Mouse (Mus musculus) MEL (cell line): ENCODE measurements around the gene Frrs1l. TPM values are rescaled to one million over a fixed set of nuclear protein-coding genes. Genes with fewer than 3 reads are reported as not detected.

Experiments used
- DNase-seq: peaks from one replicate; pipeline ENCODE4 v3.0.0; 2011; ENCODE audit warnings: low read depth, low spot score
- H3K27ac ChIP-seq: 2 replicates; pipeline ENCODE4 v1.5.1; 2012; ENCODE audit warnings: low read depth, mild to moderate bottlenecking, control low read depth, low read length, moderate library complexity; ENCODE audit not compliant: control insufficient read depth
- H3K27me3 ChIP-seq, 2 experiments: fragments of 150-350 bp in 1 of 2; sonication (generic) in 1 of 2; 2 replicates each; pipeline ENCODE4 v1.6.1; 2012; ENCODE audit warnings: low read length in 2 of 2, mild to moderate bottlenecking in 2 of 2, improper control_type of control experiment in 1 of 2, moderate library complexity in 1 of 2; ENCODE audit not compliant: insufficient read depth in 2 of 2, control insufficient read depth in 1 of 2
- H3K36me3 ChIP-seq, 2 experiments: 2 replicates each; pipeline ENCODE4 v1.6.1; 2012 to 2014; ENCODE audit warnings: low read length in 2 of 2, improper control_type of control experiment in 1 of 2, inconsistent platforms in 1 of 2, mild to moderate bottlenecking in 1 of 2; ENCODE audit not compliant: insufficient read depth in 2 of 2, control insufficient read depth in 1 of 2
- H3K4me1 ChIP-seq, 2 experiments: fragments of 150-350 bp in 1 of 2; sonication (generic) in 1 of 2; 2 replicates each; pipeline ENCODE4 v1.6.1; 2012; ENCODE audit warnings: low read length in 2 of 2, improper control_type of control experiment in 1 of 2, mild to moderate bottlenecking in 1 of 2; ENCODE audit not compliant: insufficient read depth in 2 of 2, control insufficient read depth in 1 of 2
- H3K4me3 ChIP-seq, 2 experiments: fragments of 150-350 bp in 1 of 2; sonication (generic) in 1 of 2; 2 replicates each; pipeline ENCODE4 v1.5.1; 2012; ENCODE audit warnings: low read depth in 2 of 2, low read length in 2 of 2, mild to moderate bottlenecking in 2 of 2, moderate library complexity in 2 of 2, control low read depth in 1 of 2, improper control_type of control experiment in 1 of 2; ENCODE audit not compliant: control insufficient read depth in 1 of 2, insufficient read depth in 1 of 2
- H3K79me2 ChIP-seq: 2 replicates; pipeline ENCODE4 v1.6.1; 2012; ENCODE audit warnings: mild to moderate bottlenecking, low read length, moderate library complexity; ENCODE audit not compliant: control insufficient read depth, poor library complexity, insufficient read depth
- H3K9ac ChIP-seq: 2 replicates; pipeline ENCODE4 v1.6.1; 2012; ENCODE audit warnings: low read depth, mild to moderate bottlenecking, control low read depth, low read length, moderate library complexity; ENCODE audit not compliant: control insufficient read depth, poor library complexity, severe bottlenecking
- H3K9me3 ChIP-seq: fragments of 150-350 bp; sonication (generic); replicated peaks from 2 replicates; pipeline ENCODE4 v1.6.1; 2012; ENCODE audit warnings: mild to moderate bottlenecking, low read length, improper control_type of control experiment, moderate library complexity; ENCODE audit not compliant: insufficient read depth
- CHD2 ChIP-seq: IDR thresholded peaks from 2 replicates; pipeline ENCODE4 v1.6.1; 2011; ENCODE audit warnings: low read length, improper control_type of control experiment
- CTCF ChIP-seq, 3 experiments: IDR thresholded peaks in 2 of 3; conservative IDR thresholded peaks in 1 of 3; 2 replicates each; pipeline ENCODE4 v1.5.1; 2011 to 2012; ENCODE audit warnings: low read length in 3 of 3, low read depth in 2 of 3, mild to moderate bottlenecking in 2 of 3, improper control_type of control experiment in 1 of 3, inconsistent platforms in 1 of 3, mixed read lengths in 1 of 3, moderate library complexity in 1 of 3; ENCODE audit not compliant: control insufficient read depth in 1 of 3, insufficient read depth in 1 of 3, poor library complexity in 1 of 3, severe bottlenecking in 1 of 3
- E2F4 ChIP-seq: IDR thresholded peaks from 2 replicates; pipeline ENCODE4 v1.6.1; 2011; ENCODE audit warnings: low read depth, low read length, improper control_type of control experiment, borderline replicate concordance
- EP300 ChIP-seq, 2 experiments: IDR thresholded peaks; 2 replicates each; pipeline ENCODE4 v1.6.1; 2011; ENCODE audit warnings: improper control_type of control experiment in 2 of 2, low read length in 2 of 2, low read depth in 1 of 2, mild to moderate bottlenecking in 1 of 2
- ETS1 ChIP-seq: IDR thresholded peaks from 2 replicates; pipeline ENCODE4 v1.6.1; 2012; ENCODE audit warnings: low read depth, mild to moderate bottlenecking, inconsistent platforms, low read length, improper control_type of control experiment, moderate library complexity
- GABPA ChIP-seq: IDR thresholded peaks from 2 replicates; pipeline ENCODE4 v1.6.1; 2012; ENCODE audit warnings: low read depth, mild to moderate bottlenecking, inconsistent platforms, low read length, improper control_type of control experiment, moderate library complexity
- GATA1 ChIP-seq: IDR thresholded peaks from 2 replicates; pipeline ENCODE4 v1.6.1; 2011; ENCODE audit warnings: low read depth, low read length, improper control_type of control experiment
- HCFC1 ChIP-seq: IDR thresholded peaks from 2 replicates; pipeline ENCODE4 v1.6.1; 2012; ENCODE audit warnings: low read depth, mild to moderate bottlenecking, inconsistent platforms, low read length, improper control_type of control experiment, moderate library complexity
- JUND ChIP-seq: IDR thresholded peaks from 2 replicates; pipeline ENCODE4 v1.6.1; 2011; ENCODE audit warnings: low read depth, mild to moderate bottlenecking, improper control_type of control experiment, low read length
- MXI1 ChIP-seq: IDR thresholded peaks from 2 replicates; pipeline ENCODE4 v1.6.1; 2011; ENCODE audit warnings: mild to moderate bottlenecking, low read depth, low read length, improper control_type of control experiment
- MYB ChIP-seq: IDR thresholded peaks from 2 replicates; pipeline ENCODE4 v1.6.1; 2011; ENCODE audit warnings: mild to moderate bottlenecking, low read depth, low read length, improper control_type of control experiment
- MYC ChIP-seq: IDR thresholded peaks from 2 replicates; pipeline ENCODE4 v1.6.1; 2011; ENCODE audit warnings: low read depth, mild to moderate bottlenecking, low read length, improper control_type of control experiment, moderate library complexity
- NELFE ChIP-seq: IDR thresholded peaks from 2 replicates; pipeline ENCODE4 v1.6.1; 2011; ENCODE audit warnings: low read depth, low read length, improper control_type of control experiment
- NRF1 ChIP-seq: IDR thresholded peaks from 2 replicates; pipeline ENCODE4 v1.6.1; 2014; ENCODE audit warnings: low read depth, mild to moderate bottlenecking, inconsistent platforms, low read length, improper control_type of control experiment, moderate library complexity; ENCODE audit not compliant: poor library complexity, insufficient read depth, severe bottlenecking
- POLR2A ChIP-seq, 2 experiments: IDR thresholded peaks; 2 replicates each; pipeline ENCODE4 v1.6.1; 2011 to 2012; ENCODE audit warnings: low read length in 2 of 2, mild to moderate bottlenecking in 2 of 2, control low read depth in 1 of 2, improper control_type of control experiment in 1 of 2, low read depth in 1 of 2, moderate library complexity in 1 of 2; ENCODE audit not compliant: control insufficient read depth in 1 of 2, insufficient read depth in 1 of 2, poor library complexity in 1 of 2
- POLR2AphosphoS2 ChIP-seq: IDR thresholded peaks from 2 replicates; pipeline ENCODE4 v1.6.1; 2011; ENCODE audit warnings: low read length, improper control_type of control experiment
- POLR2AphosphoS5 ChIP-seq: IDR thresholded peaks from 2 replicates; pipeline ENCODE4 v1.6.1; 2012; ENCODE audit warnings: low read depth, borderline replicate concordance, mild to moderate bottlenecking, inconsistent platforms, low read length, moderate library complexity, mixed read lengths
- RAD21 ChIP-seq: IDR thresholded peaks from 2 replicates; pipeline ENCODE4 v1.6.1; 2011; ENCODE audit warnings: mild to moderate bottlenecking, low read depth, low read length, improper control_type of control experiment
- RCOR1 ChIP-seq: IDR thresholded peaks from 2 replicates; pipeline ENCODE4 v1.6.1; 2012; ENCODE audit warnings: low read depth, mild to moderate bottlenecking, inconsistent platforms, low read length, improper control_type of control experiment
- SIN3A ChIP-seq: IDR thresholded peaks from 2 replicates; pipeline ENCODE4 v1.6.1; 2012; ENCODE audit warnings: low read length, improper control_type of control experiment, inconsistent platforms
- SMC3 ChIP-seq: IDR thresholded peaks from 2 replicates; pipeline ENCODE4 v1.6.1; 2011; ENCODE audit warnings: low read depth, low read length, improper control_type of control experiment
- TAL1 ChIP-seq: IDR thresholded peaks from 2 replicates; pipeline ENCODE4 v1.6.1; 2012; ENCODE audit warnings: mild to moderate bottlenecking, inconsistent platforms, low read length, moderate library complexity, mixed read lengths
- TCF12 ChIP-seq: IDR thresholded peaks from 2 replicates; pipeline ENCODE4 v1.6.1; 2014; ENCODE audit warnings: low read depth, mild to moderate bottlenecking, inconsistent platforms, low read length, improper control_type of control experiment, moderate library complexity
- UBTF ChIP-seq: IDR thresholded peaks from 2 replicates; pipeline ENCODE4 v1.6.1; 2012; ENCODE audit warnings: low read depth, mild to moderate bottlenecking, inconsistent platforms, low read length, improper control_type of control experiment, moderate library complexity, borderline replicate concordance; ENCODE audit not compliant: insufficient read depth
- USF1 ChIP-seq: IDR thresholded peaks from 2 replicates; pipeline ENCODE4 v1.6.1; 2014; ENCODE audit warnings: low read depth, mild to moderate bottlenecking, inconsistent platforms, low read length, improper control_type of control experiment, moderate library complexity
- USF2 ChIP-seq, 2 experiments: IDR thresholded peaks; 2 replicates each; pipeline ENCODE4 v1.6.1; 2011 to 2012; ENCODE audit warnings: improper control_type of control experiment in 2 of 2, low read length in 2 of 2, borderline replicate concordance in 1 of 2, inconsistent platforms in 1 of 2, low read depth in 1 of 2, mild to moderate bottlenecking in 1 of 2; ENCODE audit not compliant: insufficient read depth in 1 of 2
- ZC3H11A ChIP-seq: IDR thresholded peaks from 2 replicates; pipeline ENCODE4 v1.6.1; 2012; ENCODE audit warnings: low read depth, mild to moderate bottlenecking, inconsistent platforms, low read length, improper control_type of control experiment
- ZKSCAN1 ChIP-seq: IDR thresholded peaks from 2 replicates; pipeline ENCODE4 v1.6.1; 2012; ENCODE audit warnings: low read depth, mild to moderate bottlenecking, inconsistent platforms, low read length, improper control_type of control experiment, moderate library complexity
- polyA plus RNA-seq, 2 experiments: library from polyadenylated mRNA; stranded (reverse) in 1 of 2; unstranded in 1 of 2; fragments of >175 nt in 1 of 2; fragments of >200 nt in 1 of 2; gene quantifications; 2 replicates each; pipeline versions ENCODE4 v1.2.1 to v1.2.4; 2012; ENCODE audit warnings: low replicate concordance in 2 of 2, low read depth in 1 of 2; ENCODE audit not compliant: insufficient read length in 2 of 2, insufficient read depth in 1 of 2, missing spikeins in 1 of 2
- total RNA-seq: library from RNA; depleted of rRNA; stranded (reverse); fragments of 300-350 nt; gene quantifications from 2 replicates; pipeline ENCODE4 v1.2.3, GENCODE M21; 2012

Gene Frrs1l
- total and polyA plus RNA-seq, 3 experiments, result not detected

DNA sequence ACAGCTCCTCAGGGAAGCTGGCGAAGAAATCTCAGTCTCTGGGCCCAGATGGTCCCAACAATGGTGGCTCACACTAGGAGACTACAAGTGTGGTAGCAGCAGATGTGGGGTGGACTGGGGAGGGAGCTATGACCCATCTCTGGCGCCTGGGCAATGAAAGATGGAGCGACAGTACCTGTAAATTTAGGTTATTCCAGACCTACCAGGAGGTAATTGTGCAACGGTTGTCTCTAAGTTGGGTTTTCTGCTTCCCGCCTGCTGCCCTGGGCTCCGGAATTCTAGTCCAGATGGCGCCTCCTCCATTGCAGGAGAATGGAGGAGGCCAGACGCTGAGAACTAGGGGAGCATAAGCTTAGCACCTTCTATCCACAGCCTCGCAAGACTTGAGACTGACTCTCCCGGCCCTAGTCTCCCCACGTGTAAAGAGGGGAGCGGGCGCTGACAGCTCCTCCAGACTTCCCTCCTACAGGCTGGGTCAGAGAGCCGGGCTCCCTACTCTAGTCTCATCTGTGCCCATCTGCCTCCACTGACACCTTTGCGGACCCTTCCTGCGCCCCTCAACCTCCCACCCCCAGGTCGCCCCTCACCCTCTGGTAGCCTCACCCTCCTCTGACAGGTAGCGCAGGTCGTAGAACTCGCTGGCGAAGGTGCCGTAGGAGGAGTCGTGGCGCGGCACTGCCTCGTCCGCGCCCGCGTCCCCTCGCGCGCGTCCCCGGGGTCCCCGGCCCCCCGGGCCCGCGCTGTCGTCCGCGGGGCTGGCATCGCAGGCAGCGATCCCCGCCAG lies 568 bp downstream of the Frrs1l start:
- Histone ChIP-seq H3K27ac (no peak overlapping the region), H3K36me3 (no peaks in the 10 kb centered on the region), H3K27me3 (no peaks in the 10 kb centered on the region; a peak in 1 of 4 replicates), H3K4me1 (no peaks in the 10 kb centered on the region), H3K9ac (no peak overlapping the region), H3K4me3 (no peak overlapping the region), H3K79me2 (no peaks in the 10 kb centered on the region), H3K9me3 (no peaks in the 10 kb centered on the region)
- TF ChIP-seq USF1 (no peak), GABPA (no peak), ETS1 (no peak), NRF1 (no peak), EP300 (IDR thresholded peaks at IDR 0.05; ENCODE audit: low read depth in 1 of 2, low read length in 2 of 2) (no peak), SIN3A (no peak), MYC (no peak), USF2 (IDR thresholded peaks at IDR 0.05; ENCODE audit: borderline replicate concordance in 1 of 2, insufficient read depth in 1 of 2, low read depth in 1 of 2, low read length in 2 of 2) (no peak), TAL1 (no peak), UBTF (no peak), SMC3 (no peak), E2F4 (no peak), HCFC1 (no peak), RAD21 (no peak), ZKSCAN1 (no peak), MXI1 (no peak), POLR2A (IDR thresholded peaks at IDR 0.05; ENCODE audit: control insufficient read depth in 1 of 2, insufficient read depth in 1 of 2, low read depth in 1 of 2, low read length in 2 of 2, poor library complexity in 1 of 2) (no peak)
- no peak for DNase-seq

DNA sequence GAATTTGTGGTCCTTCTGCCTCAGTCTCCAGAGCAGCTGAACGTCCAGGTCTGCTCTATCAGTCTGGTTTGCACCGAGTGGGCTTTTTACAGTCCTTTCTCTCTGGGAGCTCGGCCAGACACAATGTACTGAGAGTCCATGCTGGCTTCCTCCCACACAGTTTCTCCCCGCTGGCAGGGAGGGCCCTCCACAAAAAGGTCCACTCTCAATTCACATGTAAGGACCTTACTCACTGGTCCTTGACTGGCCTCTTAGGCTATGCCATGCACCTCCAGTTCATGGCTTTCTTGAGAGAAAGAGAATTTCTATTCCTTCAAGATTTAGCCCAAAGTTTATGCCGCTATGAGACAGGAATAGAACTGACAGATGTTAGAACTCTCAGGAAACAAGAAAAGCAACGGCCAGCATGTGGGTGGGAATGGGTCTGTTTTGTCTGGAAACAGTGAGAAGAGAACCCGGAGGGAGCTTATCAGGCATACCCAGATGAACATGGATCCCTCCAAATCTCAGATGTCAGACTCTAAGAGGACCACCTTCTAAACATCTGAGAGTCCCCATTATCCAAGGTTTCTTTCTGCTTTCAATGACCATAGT lies 24.5 kb downstream of the Frrs1l start:
- no peak for DNase-seq
- Histone ChIP-seq H3K4me1 (no peaks in the 10 kb centered on the region), H3K9me3 (no peaks in the 10 kb centered on the region), H3K79me2 (no peaks in the 10 kb centered on the region), H3K9ac (no peak overlapping the region), H3K27ac (no peak overlapping the region), H3K27me3 (no peaks in the 10 kb centered on the region; a peak in 1 of 4 replicates), H3K4me3 (no peak overlapping the region), H3K36me3 (no peaks in the 10 kb centered on the region)
- TF ChIP-seq JUND (no peak), SMC3 (no peak), GABPA (no peak), SIN3A (no peak), ZC3H11A (no peak), TCF12 (no peak), MYB (no peak), POLR2AphosphoS2 (no peak), MYC (no peak), CHD2 (no peak), RAD21 (no peak), MXI1 (no peak), GATA1 (no peak), ZKSCAN1 (no peak), RCOR1 (no peak), USF2 (IDR thresholded peaks at IDR 0.05; ENCODE audit: borderline replicate concordance in 1 of 2, insufficient read depth in 1 of 2, low read depth in 1 of 2, low read length in 2 of 2) (no peak), POLR2AphosphoS5 (no peak), NELFE (no peak), CTCF (IDR thresholded peaks at IDR 0.05 in 2 of 3, conservative IDR thresholded peaks at IDR 0.05 in 1 of 3; ENCODE audit: control insufficient read depth in 1 of 3, insufficient read depth in 1 of 3, low read depth in 2 of 3, low read length in 3 of 3, poor library complexity in 1 of 3, severe bottlenecking in 1 of 3) (no peak), EP300 (IDR thresholded peaks at IDR 0.05; ENCODE audit: low read depth in 1 of 2, low read length in 2 of 2) (no peak)
